ENCODE assay signal across 17 mouse cellular contexts in the genomic region with DNA sequence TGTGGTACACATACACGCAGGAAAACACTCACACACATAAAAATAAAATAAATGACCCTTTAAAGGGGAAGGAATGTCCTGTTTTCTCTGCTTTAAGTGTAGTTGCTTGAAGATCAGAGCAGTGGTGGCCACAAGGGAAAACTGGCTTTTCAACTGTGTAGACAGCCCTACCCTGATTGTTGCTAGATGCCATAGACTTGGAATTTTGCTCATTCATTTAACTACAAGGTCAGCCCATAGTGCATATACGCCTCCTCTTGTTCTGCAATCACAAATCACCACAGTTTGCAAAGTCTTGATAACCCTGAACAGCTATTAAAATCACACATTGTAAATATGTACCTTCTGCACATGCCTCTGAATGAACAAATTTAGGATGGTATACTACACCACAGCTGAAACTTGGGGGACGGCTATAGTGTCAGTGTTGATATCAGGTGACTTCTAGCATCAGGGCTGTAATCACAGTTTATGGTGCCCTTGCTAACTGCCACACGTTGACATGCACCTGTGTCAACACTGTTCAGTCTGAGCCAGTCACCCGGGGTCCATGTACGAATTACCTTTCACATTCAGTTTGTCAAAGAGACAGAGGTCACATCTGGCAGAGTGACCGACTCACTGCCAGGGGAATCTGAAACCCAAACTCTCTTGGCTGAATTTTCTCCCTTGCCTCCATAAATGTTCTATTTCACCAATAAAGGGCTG.
DNase-seq lines count a peak whose midpoint lies in the region; ATAC-seq and TF ChIP-seq lines count a peak whose summit lies in the region.
"Had no signal": no experiment of that assay in that cellular context is flagged by ENCODE, and none has a peak within 500 bp of the region (broad histone marks: within the 10 kb centered on the region; RNA-seq: fewer than 3 reads in every experiment).

No protein-coding gene starts in this region.

- H3K4me3 ChIP-seq in intestine, postnatal 0 days (ENCODE audit: low read depth, low read length): no peak overlapping the region
- no peak overlapping the region for H3K4me3 ChIP-seq in liver, embryonic 15.5 days (replicated peaks)
- no peak overlapping the region for H3K4me3 ChIP-seq in forebrain, embryonic 11.5 days (ENCODE audit: low read depth, low read length)
- H3K4me3 ChIP-seq in midbrain, embryonic 11.5 days (ENCODE audit: low read depth, low read length): no peak overlapping the region
- H3K4me3 ChIP-seq: embryonic facial prominence, embryonic 15.5 days; heart, embryonic 15.5 days had no signal

- no peak overlapping the region for H3K27ac ChIP-seq in intestine, postnatal 0 days (ENCODE audit: low read depth, low read length)
- H3K27ac ChIP-seq in liver, embryonic 15.5 days (replicated peaks): no peak overlapping the region
- no peak overlapping the region for H3K27ac ChIP-seq in forebrain, embryonic 11.5 days (ENCODE audit: low read depth, low read length)
- no peak overlapping the region for H3K27ac ChIP-seq in midbrain, embryonic 11.5 days (ENCODE audit: low read depth, low read length)
- H3K27ac ChIP-seq: embryonic facial prominence, embryonic 15.5 days; heart, embryonic 15.5 days had no signal

- no peaks in the 10 kb centered on the region for H3K27me3 ChIP-seq in intestine, postnatal 0 days (replicated peaks; ENCODE audit: control insufficient read depth, insufficient read depth, low read length)
- H3K27me3 ChIP-seq in liver, embryonic 15.5 days: no peaks in the 10 kb centered on the region
- no peaks in the 10 kb centered on the region for H3K27me3 ChIP-seq in forebrain, embryonic 11.5 days (ENCODE audit: control insufficient read depth, insufficient read depth, low read length)
- no peaks in the 10 kb centered on the region for H3K27me3 ChIP-seq in midbrain, embryonic 11.5 days (ENCODE audit: control insufficient read depth, insufficient read depth, low read length)
- H3K27me3 ChIP-seq: CH12.LX; embryonic facial prominence, embryonic 15.5 days; heart, embryonic 15.5 days; Patski had no signal

- no peak for TF ChIP-seq CTCF in intestine, postnatal 0 days (IDR thresholded peaks at IDR 0.05; ENCODE audit: low read depth)

- DNase-seq in NIH3T3 (ENCODE audit: low read depth): peak; percentile 23
- peak; percentile 76 for DNase-seq in embryo, embryonic 10.5 days (ENCODE audit: low spot score)
- DNase-seq in forebrain, embryonic 11.5 days (ENCODE audit: low spot score): no peak
- DNase-seq in B cell, adult 2 months: no peak
- DNase-seq in midbrain, embryonic 11.5 days (ENCODE audit: low spot score, missing footprints): no peak
- DNase-seq: adrenal gland, adult 2 months; cerebellum, adult 9-11 months; forebrain, postnatal 0 days; lung, postnatal 36 days; retina, postnatal 1 day; thymus, postnatal 25 days had no signal

- H3K4me1 ChIP-seq in intestine, postnatal 0 days (replicated peaks; ENCODE audit: control insufficient read depth, insufficient read depth, low read length): no peaks in the 10 kb centered on the region; the same call in 1 of the 2 replicates
- H3K4me1 ChIP-seq in liver, embryonic 15.5 days (replicated peaks): 0 out of 2 replicates have a peak, but pooled peaks cover 4% of the 10 kb centered on the region
- no peaks in the 10 kb centered on the region for H3K4me1 ChIP-seq in forebrain, embryonic 11.5 days (replicated peaks; ENCODE audit: control insufficient read depth, insufficient read depth, low read length)
- H3K4me1 ChIP-seq in midbrain, embryonic 11.5 days (ENCODE audit: control insufficient read depth, insufficient read depth, low read length): peaks cover 3% of the 10 kb centered on the region; the same call in 1 of the 2 replicates
- H3K4me1 ChIP-seq: embryonic facial prominence, embryonic 15.5 days had no signal

- ATAC-seq in intestine, postnatal 0 days: peak; percentile 99
- ATAC-seq in liver, embryonic 15.5 days (ENCODE audit: insufficient read depth): peak; percentile 28; the same call in 1 of the 2 replicates
- ATAC-seq in forebrain, embryonic 11.5 days (replicated peaks; ENCODE audit: low FRiP score): no peak
- no peak for ATAC-seq in midbrain, embryonic 11.5 days (ENCODE audit: low FRiP score)
- ATAC-seq: forebrain, postnatal 0 days had no signal

- H3K9me3 ChIP-seq in intestine, postnatal 0 days (ENCODE audit: control insufficient read depth): no peaks in the 10 kb centered on the region
- H3K9me3 ChIP-seq in liver, embryonic 15.5 days (replicated peaks): no peaks in the 10 kb centered on the region
- no peaks in the 10 kb centered on the region for H3K9me3 ChIP-seq in forebrain, embryonic 11.5 days (ENCODE audit: control insufficient read depth, low read length)
- H3K9me3 ChIP-seq in midbrain, embryonic 11.5 days (ENCODE audit: control insufficient read depth, low read length): no peaks in the 10 kb centered on the region
- H3K9me3 ChIP-seq: embryonic facial prominence, embryonic 15.5 days; heart, embryonic 15.5 days had no signal

- 35% methylated on average over 7 of the region's 7 CpGs for WGBS in intestine, postnatal 0 days
- 49% methylated on average over 7 of the region's 7 CpGs for WGBS in liver, embryonic 15.5 days (ENCODE audit: insufficient replicate concordance)
- WGBS in forebrain, embryonic 11.5 days: 86% methylated on average over 7 of the region's 7 CpGs
- 81% methylated on average over 7 of the region's 7 CpGs for WGBS in midbrain, embryonic 11.5 days

- H3K4me2 ChIP-seq in intestine, postnatal 0 days (replicated peaks; ENCODE audit: low read depth): no peak overlapping the region
- no peak overlapping the region for H3K4me2 ChIP-seq in liver, embryonic 15.5 days
- H3K4me2 ChIP-seq in forebrain, embryonic 11.5 days (ENCODE audit: low read depth, low read length, severe bottlenecking): no peak overlapping the region
- no peak overlapping the region for H3K4me2 ChIP-seq in midbrain, embryonic 11.5 days
- H3K4me2 ChIP-seq: embryonic facial prominence, embryonic 15.5 days; heart, embryonic 15.5 days had no signal

- H3K36me3 ChIP-seq in intestine, postnatal 0 days (ENCODE audit: control insufficient read depth, insufficient read depth): no peaks in the 10 kb centered on the region
- H3K36me3 ChIP-seq in liver, embryonic 15.5 days (replicated peaks): no peaks in the 10 kb centered on the region
- H3K36me3 ChIP-seq in forebrain, embryonic 11.5 days (ENCODE audit: control insufficient read depth, insufficient read depth, low read length): no peaks in the 10 kb centered on the region
- no peaks in the 10 kb centered on the region for H3K36me3 ChIP-seq in midbrain, embryonic 11.5 days (ENCODE audit: control insufficient read depth, insufficient read depth, low read length)

- H3K9ac ChIP-seq in intestine, postnatal 0 days (ENCODE audit: low read depth, low read length): no peak overlapping the region
- H3K9ac ChIP-seq in liver, embryonic 15.5 days: no peak overlapping the region
- H3K9ac ChIP-seq in forebrain, embryonic 11.5 days (ENCODE audit: low read length): no peak overlapping the region
- no peak overlapping the region for H3K9ac ChIP-seq in midbrain, embryonic 11.5 days (ENCODE audit: low read length)
- H3K9ac ChIP-seq: embryonic facial prominence, embryonic 15.5 days; forebrain, postnatal 0 days; heart, embryonic 15.5 days had no signal

Comparison
In these comparisons a context has a peak if more than half of its experiments do, and no peak if none do; other contexts are left out.
1. DNase-seq: peak in NIH3T3 (single experiment) and embryo, embryonic 10.5 days (single experiment); none in forebrain, embryonic 11.5 days (single experiment), B cell, adult 2 months (0 of 2) and midbrain, embryonic 11.5 days (single experiment).
2. ATAC-seq: peak in intestine, postnatal 0 days (single experiment) and liver, embryonic 15.5 days (single experiment); none in forebrain, embryonic 11.5 days (single experiment) and midbrain, embryonic 11.5 days (single experiment).